Mouse (Mus musculus): ENCODE measurements around the gene Spock1. TPM values are rescaled to one million over a fixed set of nuclear protein-coding genes. Genes with fewer than 3 reads are reported as not detected.

Spock1 gene
- polyA plus RNA-seq, 1 experiment from 2014 or later: 31.2 TPM

DNA sequence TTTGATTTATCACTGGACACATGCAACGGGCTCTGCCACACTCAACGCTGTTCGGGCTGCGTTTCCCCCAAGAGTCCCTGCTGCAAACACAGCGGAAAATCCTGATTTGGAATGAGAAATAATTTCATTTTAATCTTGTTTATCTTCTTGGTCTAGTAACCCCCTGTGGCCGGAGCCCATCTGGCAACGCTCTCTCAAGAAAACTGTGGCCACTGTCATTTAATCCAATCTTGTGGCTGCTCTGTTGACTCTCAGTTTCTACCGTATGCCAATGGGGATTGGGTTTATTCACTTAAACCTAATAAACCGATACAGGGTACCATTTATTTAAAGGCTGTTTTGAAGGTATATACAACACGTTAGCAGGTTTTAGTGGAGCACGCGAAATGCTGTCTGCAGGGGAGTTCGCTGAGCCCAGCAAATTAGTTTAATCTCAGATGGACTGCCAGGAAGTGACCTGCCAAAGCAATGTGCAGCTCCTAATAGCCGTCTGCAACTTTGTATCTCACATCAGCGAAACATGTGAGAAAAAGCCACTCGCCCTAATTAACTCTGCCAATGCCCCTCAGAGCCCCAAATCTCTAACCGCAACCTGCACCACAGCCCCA, 185.7 kb downstream of the Spock1 start:
- no peak overlapping the region for H3K9ac ChIP-seq (ENCODE audit: low read length)
- H3K36me3 ChIP-seq (ENCODE audit: control insufficient read depth, insufficient read depth, low read length): no peaks in the 10 kb centered on the region
- no peak overlapping the region for H3K4me3 ChIP-seq (ENCODE audit: low read depth, low read length)
- DNase-seq (ENCODE audit: low spot score) (no peak), ATAC-seq (no peak)
- H3K9me3 ChIP-seq (replicated peaks; ENCODE audit: control insufficient read depth, low read length): no peaks in the 10 kb centered on the region
- no peak overlapping the region for H3K27ac ChIP-seq (ENCODE audit: low read depth, low read length)
- H3K4me1 ChIP-seq (ENCODE audit: control insufficient read depth, insufficient read depth, low read length): no peaks in the 10 kb centered on the region
- WGBS: 83% methylated on average over 17 of the region's 17 CpGs
- no peaks in the 10 kb centered on the region for H3K27me3 ChIP-seq (replicated peaks; ENCODE audit: control insufficient read depth, insufficient read depth, low read length)
- H3K4me2 ChIP-seq (ENCODE audit: low read length): no peak overlapping the region

GRCm38 (mm10) chr13:57721524-57722279, 186.4 kb downstream of the Spock1 start:
- peak; percentile 27 for DNase-seq (ENCODE audit: low spot score)
- no peaks in the 10 kb centered on the region for H3K36me3 ChIP-seq (ENCODE audit: control insufficient read depth, insufficient read depth, low read length)
- no peak overlapping the region for H3K4me3 ChIP-seq (ENCODE audit: low read depth, low read length)
- H3K27me3 ChIP-seq (replicated peaks; ENCODE audit: control insufficient read depth, insufficient read depth, low read length): no peaks in the 10 kb centered on the region
- 0 out of 2 replicates have a peak, but pooled peaks have one; percentile 23 for ATAC-seq
- no peak overlapping the region for H3K27ac ChIP-seq (ENCODE audit: low read depth, low read length)
- 66% methylated on average over 20 of the region's 20 CpGs for WGBS
- H3K4me1 ChIP-seq (ENCODE audit: control insufficient read depth, insufficient read depth, low read length): no peaks in the 10 kb centered on the region
- no peak overlapping the region for H3K9ac ChIP-seq (ENCODE audit: low read length)
- no peaks in the 10 kb centered on the region for H3K9me3 ChIP-seq (replicated peaks; ENCODE audit: control insufficient read depth, low read length)
- H3K4me2 ChIP-seq (ENCODE audit: low read length): no peak overlapping the region

- Histone ChIP-seq H3K27me3 (replicated peaks; ENCODE audit: control insufficient read depth, insufficient read depth, low read length) (no peaks in the 10 kb centered on the region), H3K4me1 (ENCODE audit: control insufficient read depth, insufficient read depth, low read length) (no peaks in the 10 kb centered on the region), H3K27ac (ENCODE audit: low read depth, low read length) (no peak overlapping the region), H3K4me3 (ENCODE audit: low read depth, low read length) (no peak overlapping the region), H3K4me2 (ENCODE audit: low read length) (no peak overlapping the region), H3K9me3 (replicated peaks; ENCODE audit: control insufficient read depth, low read length) (no peaks in the 10 kb centered on the region), H3K9ac (ENCODE audit: low read length) (no peak overlapping the region), H3K36me3 (ENCODE audit: control insufficient read depth, insufficient read depth, low read length) (no peaks in the 10 kb centered on the region)
- DNase-seq (ENCODE audit: low spot score) (no peak), ATAC-seq (no peak)
- 10% methylated on average over 5 of the region's 5 CpGs for WGBS
Measured at GRCm38 (mm10) chr13:57718087-57718486, 190.0 kb downstream of the Spock1 start.

DNA sequence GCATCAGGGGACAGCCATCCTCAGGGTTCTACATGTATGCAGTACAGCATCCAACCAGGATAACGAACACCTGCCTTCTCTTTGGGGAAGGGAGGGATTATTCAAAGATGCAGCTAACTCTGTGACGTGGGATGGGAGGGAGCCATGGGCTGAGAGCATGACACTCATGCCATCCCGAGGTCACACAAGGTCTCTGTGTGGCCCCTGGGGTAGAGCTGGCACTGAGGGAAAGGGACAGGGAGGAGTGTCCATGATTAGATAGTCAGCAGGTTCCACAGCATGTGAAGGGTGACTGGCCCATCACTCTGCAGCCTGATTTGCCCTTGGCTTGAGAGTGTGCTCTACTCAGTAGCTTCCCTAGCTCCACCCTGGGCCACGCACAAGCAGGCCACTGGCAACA, 195.2 kb downstream of the Spock1 start:
- H3K4me1 ChIP-seq (ENCODE audit: control insufficient read depth, insufficient read depth, low read length): no peaks in the 10 kb centered on the region
- H3K27ac ChIP-seq (ENCODE audit: low read depth, low read length): no peak overlapping the region
- H3K4me3 ChIP-seq (ENCODE audit: low read depth, low read length): no peak overlapping the region
- H3K36me3 ChIP-seq (ENCODE audit: control insufficient read depth, insufficient read depth, low read length): no peaks in the 10 kb centered on the region
- DNase-seq (ENCODE audit: low spot score): no peak
- ATAC-seq: no peak
- no peak overlapping the region for H3K9ac ChIP-seq (ENCODE audit: low read length)
- no peaks in the 10 kb centered on the region for H3K27me3 ChIP-seq (replicated peaks; ENCODE audit: control insufficient read depth, insufficient read depth, low read length)
- no peaks in the 10 kb centered on the region for H3K9me3 ChIP-seq (replicated peaks; ENCODE audit: control insufficient read depth, low read length)
- H3K4me2 ChIP-seq (ENCODE audit: low read length): no peak overlapping the region
- WGBS: 76% methylated on average over 4 of the region's 4 CpGs

GRCm38 (mm10) chr13:57708425-57708824, 199.7 kb downstream of the Spock1 start:
- Histone ChIP-seq H3K9me3 (replicated peaks; ENCODE audit: control insufficient read depth, low read length) (no peaks in the 10 kb centered on the region), H3K9ac (ENCODE audit: low read length) (no peak overlapping the region), H3K4me1 (ENCODE audit: control insufficient read depth, insufficient read depth, low read length) (no peaks in the 10 kb centered on the region), H3K4me3 (ENCODE audit: low read depth, low read length) (no peak overlapping the region), H3K27ac (ENCODE audit: low read depth, low read length) (no peak overlapping the region), H3K27me3 (replicated peaks; ENCODE audit: control insufficient read depth, insufficient read depth, low read length) (no peaks in the 10 kb centered on the region), H3K36me3 (ENCODE audit: control insufficient read depth, insufficient read depth, low read length) (no peaks in the 10 kb centered on the region), H3K4me2 (ENCODE audit: low read length) (no peak overlapping the region)
- no peak for ATAC-seq
- no peak for DNase-seq (ENCODE audit: low spot score)

DNA sequence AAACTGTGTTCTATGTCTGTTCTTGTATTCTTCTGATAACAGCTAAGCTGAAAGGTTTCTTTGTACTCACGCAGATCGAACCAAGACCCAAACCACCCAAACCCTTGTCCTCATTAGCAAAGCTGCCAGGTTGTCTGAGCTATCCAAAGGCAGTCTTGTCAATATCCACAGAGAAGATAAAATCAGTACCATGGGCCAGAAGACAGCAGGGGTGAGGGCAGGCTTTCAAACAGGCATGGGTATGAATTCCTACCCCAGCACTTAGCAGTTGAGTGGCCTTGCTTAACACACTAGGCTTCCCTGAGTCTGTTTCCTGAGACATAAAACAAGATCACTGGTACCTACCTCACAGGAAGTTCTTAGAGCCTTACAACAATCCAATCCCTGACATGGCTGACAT, 205.2 kb downstream of the Spock1 start:
- ATAC-seq: no peak
- WGBS: 89% methylated on average over 2 of the region's 2 CpGs
- 0 out of 2 replicates have a peak, but pooled peaks cover 7% of the 10 kb centered on the region for H3K4me1 ChIP-seq (ENCODE audit: control insufficient read depth, insufficient read depth, low read length)
- H3K27ac ChIP-seq (ENCODE audit: low read depth, low read length): no peak overlapping the region
- no peak overlapping the region for H3K4me2 ChIP-seq (ENCODE audit: low read length)
- DNase-seq (ENCODE audit: low spot score): no peak
- no peak overlapping the region for H3K9ac ChIP-seq (ENCODE audit: low read length)
- H3K27me3 ChIP-seq (replicated peaks; ENCODE audit: control insufficient read depth, insufficient read depth, low read length): no peaks in the 10 kb centered on the region
- no peaks in the 10 kb centered on the region for H3K36me3 ChIP-seq (ENCODE audit: control insufficient read depth, insufficient read depth, low read length)
- no peaks in the 10 kb centered on the region for H3K9me3 ChIP-seq (replicated peaks; ENCODE audit: control insufficient read depth, low read length)
- H3K4me3 ChIP-seq (ENCODE audit: low read depth, low read length): no peak overlapping the region

- H3K27ac ChIP-seq (ENCODE audit: low read depth, low read length): no peak overlapping the region
- no peak overlapping the region for H3K4me3 ChIP-seq (ENCODE audit: low read depth, low read length)
- 86% methylated on average over 5 of the region's 5 CpGs for WGBS
- H3K9me3 ChIP-seq (replicated peaks; ENCODE audit: control insufficient read depth, low read length): no peaks in the 10 kb centered on the region
- ATAC-seq (no peak), DNase-seq (ENCODE audit: low spot score) (no peak)
- no peaks in the 10 kb centered on the region for H3K36me3 ChIP-seq (ENCODE audit: control insufficient read depth, insufficient read depth, low read length)
- no peak overlapping the region for H3K9ac ChIP-seq (ENCODE audit: low read length)
- 0 out of 2 replicates have a peak, but pooled peaks cover 7% of the 10 kb centered on the region for H3K4me1 ChIP-seq (ENCODE audit: control insufficient read depth, insufficient read depth, low read length)
- no peaks in the 10 kb centered on the region for H3K27me3 ChIP-seq (replicated peaks; ENCODE audit: control insufficient read depth, insufficient read depth, low read length)
- no peak overlapping the region for H3K4me2 ChIP-seq (ENCODE audit: low read length)
Measured at GRCm38 (mm10) chr13:57696685-57697084, 211.4 kb downstream of the Spock1 start.

GRCm38 (mm10) chr13:57688926-57689325, 219.2 kb downstream of the Spock1 start:
- no peak overlapping the region for H3K4me3 ChIP-seq (ENCODE audit: low read depth, low read length)
- DNase-seq (ENCODE audit: low spot score) (no peak), ATAC-seq (no peak)
- WGBS: 84% methylated on average over 5 of the region's 5 CpGs
- H3K27me3 ChIP-seq (replicated peaks; ENCODE audit: control insufficient read depth, insufficient read depth, low read length): no peaks in the 10 kb centered on the region
- H3K9ac ChIP-seq (ENCODE audit: low read length): no peak overlapping the region
- no peaks in the 10 kb centered on the region for H3K4me1 ChIP-seq (ENCODE audit: control insufficient read depth, insufficient read depth, low read length)
- H3K27ac ChIP-seq (ENCODE audit: low read depth, low read length): no peak overlapping the region
- no peaks in the 10 kb centered on the region for H3K9me3 ChIP-seq (replicated peaks; ENCODE audit: control insufficient read depth, low read length)
- H3K36me3 ChIP-seq (ENCODE audit: control insufficient read depth, insufficient read depth, low read length): no peaks in the 10 kb centered on the region
- no peak overlapping the region for H3K4me2 ChIP-seq (ENCODE audit: low read length)

DNA sequence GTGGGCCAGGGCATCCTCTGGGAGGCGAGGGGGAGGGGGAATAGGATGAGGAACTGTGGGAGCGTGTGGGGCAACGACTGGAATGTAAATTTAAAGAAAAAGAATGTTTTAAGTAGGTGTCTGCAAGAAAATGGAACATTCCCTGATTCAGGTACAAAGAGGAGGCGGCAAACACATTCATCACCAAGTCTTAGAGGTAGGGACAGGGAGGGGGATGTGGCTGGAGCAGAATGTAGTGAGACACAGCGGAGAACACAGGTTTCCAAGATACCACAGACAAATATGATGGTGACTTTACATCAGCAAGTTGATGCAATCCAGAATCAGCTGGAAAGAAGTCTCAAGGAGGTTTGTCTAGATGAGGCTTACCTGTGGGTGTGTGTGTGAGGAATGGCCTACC, 221.7 kb downstream of the Spock1 start:
- no peak overlapping the region for H3K4me2 ChIP-seq (ENCODE audit: low read length)
- no peaks in the 10 kb centered on the region for H3K9me3 ChIP-seq (replicated peaks; ENCODE audit: control insufficient read depth, low read length)
- WGBS: 76% methylated on average over 5 of the region's 5 CpGs
- H3K4me3 ChIP-seq (ENCODE audit: low read depth, low read length): no peak overlapping the region
- no peaks in the 10 kb centered on the region for H3K27me3 ChIP-seq (replicated peaks; ENCODE audit: control insufficient read depth, insufficient read depth, low read length)
- H3K9ac ChIP-seq (ENCODE audit: low read length): no peak overlapping the region
- no peak for DNase-seq (ENCODE audit: low spot score)
- no peaks in the 10 kb centered on the region for H3K4me1 ChIP-seq (ENCODE audit: control insufficient read depth, insufficient read depth, low read length)
- no peaks in the 10 kb centered on the region for H3K36me3 ChIP-seq (ENCODE audit: control insufficient read depth, insufficient read depth, low read length)
- no peak overlapping the region for H3K27ac ChIP-seq (ENCODE audit: low read depth, low read length)
- no peak for ATAC-seq

Data from forebrain, embryonic 14.5 days (tissue).